Mouse (Mus musculus) thymus, adult 2 months (tissue): ENCODE data around the gene Tbc1d19.

ENCODE experiments used
- CTCF ChIP-seq: fragments of 200-500 bp; IDR thresholded peaks from 2 replicates; pipeline ENCODE4 v1.5.1; 2012; ENCODE audit warnings: mild to moderate bottlenecking, control low read depth, low read length, moderate library complexity, borderline replicate concordance; ENCODE audit not compliant: control insufficient read depth, poor library complexity, insufficient read depth; ENCODE audit errors: extremely low read depth
- POLR2A ChIP-seq: fragments of 200-500 bp; IDR thresholded peaks from 2 replicates; pipeline ENCODE4 v1.6.1; 2012; ENCODE audit warnings: mild to moderate bottlenecking, low read length, control low read depth, moderate library complexity; ENCODE audit not compliant: control insufficient read depth, poor library complexity, insufficient read depth; ENCODE audit errors: extremely low read depth

DNA sequence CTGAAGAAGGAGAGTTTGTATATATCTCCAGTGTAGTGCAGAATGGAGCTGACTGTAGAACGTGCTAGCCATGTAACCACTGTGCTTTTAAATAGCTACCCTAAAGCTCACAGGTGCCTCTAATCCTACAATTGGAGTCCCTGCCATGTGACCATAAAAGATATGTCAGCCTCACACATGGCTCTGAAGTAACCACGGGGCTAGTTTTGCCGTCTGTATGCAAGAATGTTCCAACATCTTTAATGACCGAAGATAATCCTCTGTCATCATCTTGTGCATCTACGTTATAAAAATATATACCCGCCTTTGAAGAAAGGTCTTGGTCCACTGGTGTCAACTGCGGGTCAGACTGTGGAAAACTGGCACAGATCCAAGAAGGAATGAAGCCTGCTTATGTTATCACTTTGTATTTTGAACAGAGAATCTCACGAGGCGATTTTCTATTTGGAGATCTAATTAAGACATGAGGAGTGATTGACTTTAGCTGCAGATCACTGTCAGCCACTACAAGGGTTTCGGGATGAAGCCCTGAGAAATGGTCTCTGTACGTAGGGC, 117.0 kb downstream of the Tbc1d19 start:
- no peak for TF ChIP-seq CTCF
- no peak for TF ChIP-seq POLR2A
